Mouse (Mus musculus) cerebellum, adult 2 months (tissue): ENCODE results near the gene Lair1. TPM values are rescaled to one million over a fixed set of nuclear protein-coding genes. Genes with fewer than 3 reads are reported as not detected.
"Not testable (repeated sequence)": the region's sequence is repeated elsewhere in the genome, so short reads cannot be mapped to it uniquely, and the experiment has no call there.

ENCODE experiments used
- DNase-seq, 2 experiments: peaks; one replicate each; pipeline ENCODE4 v3.0.0; 2021
- H3K27ac ChIP-seq: fragments of 200-500 bp; 2 replicates; pipeline ENCODE4 v1.5.1; 2012; ENCODE audit warnings: low read length, control low read depth, inconsistent platforms; ENCODE audit not compliant: insufficient read depth
- H3K27me3 ChIP-seq: fragments of 200-500 bp; 2 replicates; pipeline ENCODE4 v1.6.1; 2012; ENCODE audit warnings: inconsistent platforms, mild to moderate bottlenecking, low read length, moderate library complexity; ENCODE audit not compliant: control insufficient read depth, insufficient read depth
- H3K4me1 ChIP-seq: fragments of 200-500 bp; 2 replicates; pipeline ENCODE4 v1.6.1; 2011; ENCODE audit warnings: low read length; ENCODE audit not compliant: control insufficient read depth, insufficient read depth
- H3K4me3 ChIP-seq: fragments of 200-500 bp; replicated peaks from 2 replicates; pipeline ENCODE3; 2011; ENCODE audit warnings: mild to moderate bottlenecking, low read depth, low read length, control low read depth; ENCODE audit not compliant: insufficient read depth
- CTCF ChIP-seq: fragments of 200-500 bp; IDR thresholded peaks from 2 replicates; pipeline ENCODE4 v1.5.1; 2011; ENCODE audit warnings: low read depth, mild to moderate bottlenecking, control low read depth, low read length, moderate library complexity, borderline replicate concordance; ENCODE audit not compliant: insufficient read depth
- POLR2A ChIP-seq: fragments of 200-500 bp; IDR thresholded peaks from 2 replicates; pipeline ENCODE4 v1.6.1; 2011; ENCODE audit warnings: low read length, control low read depth, borderline replicate concordance; ENCODE audit not compliant: insufficient read depth
- WGBS: fragments of 180-500 bp; shearing (Covaris S2); methylation state at CpG from one replicate; pipeline ENCODE4 v1.1.7; 2018; 5-methylcytosine and 5-hydroxymethylcytosine counted together
- polyA plus RNA-seq: library from polyadenylated mRNA; depleted of rRNA; stranded (reverse); fragments of >200 nt; gene quantifications from 2 replicates; pipeline ENCODE4 v1.2.3, GENCODE M21; 2012

The Lair1 gene
- polyA plus RNA-seq, 1 experiment = 5.0 TPM

DNA sequence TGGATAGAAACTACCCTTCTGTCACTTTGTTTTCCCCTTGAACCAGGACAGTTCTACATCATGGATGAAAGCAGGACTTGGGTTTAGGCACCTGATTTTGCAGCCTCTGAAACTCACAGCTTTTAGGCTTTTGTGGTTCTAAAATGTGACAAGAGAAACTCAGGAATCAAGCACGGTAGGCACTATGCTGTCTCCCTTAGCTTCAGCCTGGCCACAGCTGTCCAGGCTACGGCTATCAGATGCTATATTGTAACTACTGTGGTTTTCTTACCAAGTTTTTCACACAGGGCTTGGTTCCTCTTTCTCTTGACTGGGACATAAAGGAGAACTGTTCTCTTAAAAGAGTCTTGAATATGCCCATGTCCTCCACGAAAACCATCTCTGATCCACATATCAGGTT is 10.1 kb upstream of the Lair1 start:
- no peaks in the 10 kb centered on the region for H3K27me3 ChIP-seq
- no peak overlapping the region for H3K4me3 ChIP-seq
- H3K4me1 ChIP-seq = no peaks in the 10 kb centered on the region
- no peak for TF ChIP-seq CTCF
- TF ChIP-seq POLR2A = no peak
- 77% methylated on average over 3 of the region's 3 CpGs for WGBS
- DNase-seq = no peak
- no peak overlapping the region for H3K27ac ChIP-seq

DNA sequence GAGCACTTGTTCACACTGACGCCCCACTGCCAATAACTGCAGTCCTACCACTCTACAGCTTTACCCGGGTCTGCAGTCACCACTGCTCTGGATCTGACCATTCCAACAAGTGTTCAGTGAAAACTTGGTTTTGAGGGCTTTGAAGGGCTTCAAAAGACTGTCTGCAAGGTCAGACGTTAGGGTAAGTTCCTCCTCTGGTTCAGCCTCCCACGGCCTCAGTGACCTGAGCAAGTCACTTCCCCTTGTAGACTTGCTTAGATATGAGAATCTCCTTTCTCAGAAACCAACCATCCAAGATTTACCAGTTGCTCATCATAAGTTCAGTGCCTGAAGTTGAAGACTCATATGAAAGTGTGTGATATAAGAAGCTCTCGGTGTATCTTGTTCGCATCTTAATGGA is 8.1 kb upstream of the Lair1 start:
- H3K4me3 ChIP-seq = no peak overlapping the region
- TF ChIP-seq CTCF (no peak), POLR2A (no peak)
- H3K27ac ChIP-seq = no peak overlapping the region
- 85% methylated on average over 6 of the region's 6 CpGs for WGBS
- H3K27me3 ChIP-seq = no peaks in the 10 kb centered on the region
- no peaks in the 10 kb centered on the region; the same call in 1 of the 2 replicates for H3K4me1 ChIP-seq
- DNase-seq = no peak

DNA sequence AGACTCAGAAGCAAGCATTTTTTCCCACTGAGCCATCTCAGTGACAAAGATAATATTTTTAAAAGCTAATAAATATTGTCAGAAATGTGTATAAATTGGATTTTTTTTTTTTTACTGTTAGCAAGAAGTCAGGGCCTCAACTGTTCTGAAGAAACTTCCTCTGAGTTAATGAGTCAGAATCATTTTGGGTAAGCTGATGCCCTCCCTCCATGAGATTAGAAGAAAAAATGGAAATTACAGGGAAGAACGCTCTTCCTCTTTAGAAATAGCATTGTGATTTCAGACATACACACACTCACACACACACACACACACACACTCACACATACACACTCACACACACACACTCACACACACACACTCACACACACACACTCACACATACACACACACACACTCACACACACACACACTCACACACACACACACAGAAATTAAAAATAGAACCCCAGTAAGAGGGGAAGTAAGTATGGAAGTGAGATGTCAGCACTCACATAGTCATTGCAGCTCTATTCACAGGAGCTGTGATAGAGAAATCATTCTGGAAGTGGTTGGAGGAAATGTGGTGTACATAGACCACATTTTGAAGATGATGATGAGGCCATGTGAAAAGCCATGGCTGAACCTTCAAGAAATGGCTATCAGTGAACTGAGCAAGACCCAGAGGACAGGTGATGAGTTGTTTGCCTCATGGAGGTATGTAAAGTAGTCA is 866 bp upstream of the Lair1 start:
- WGBS = 83% methylated on average over 1 of the region's 1 CpGs
- DNase-seq = no peak
- Histone ChIP-seq H3K4me3 (no peak overlapping the region), H3K4me1 (no peaks in the 10 kb centered on the region; the same call in 1 of the 2 replicates), H3K27me3 (no peaks in the 10 kb centered on the region), H3K27ac (no peak overlapping the region)
- no peak for TF ChIP-seq CTCF
- no peak for TF ChIP-seq POLR2A

DNA sequence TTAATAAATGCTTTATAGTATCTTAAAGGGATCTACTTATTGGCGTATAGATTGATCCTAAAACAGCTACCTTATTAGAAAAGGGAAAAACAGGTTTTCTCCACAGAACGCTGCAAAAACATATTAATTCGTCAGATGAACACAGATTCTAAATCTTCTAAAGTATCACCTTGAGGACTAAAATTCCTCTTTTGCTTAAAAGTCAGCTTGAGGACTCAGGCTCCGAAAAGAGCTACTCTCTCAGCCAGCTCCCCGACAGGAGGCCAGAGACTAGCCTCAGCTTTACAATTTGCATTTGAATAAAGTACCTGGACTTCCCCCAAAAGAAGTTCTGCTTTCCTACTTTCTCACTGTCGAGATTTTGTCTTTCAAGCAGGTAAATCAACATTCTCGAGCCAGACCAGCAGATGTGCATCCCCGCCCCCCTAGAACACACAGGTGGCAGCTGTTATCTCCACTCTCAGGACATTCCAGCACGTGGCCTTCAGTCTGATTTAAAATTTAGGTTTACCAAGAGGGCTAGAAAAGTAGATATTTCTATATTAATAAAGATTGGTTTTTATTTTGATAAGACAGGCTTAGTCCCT is 2.3 kb downstream of the Lair1 start:
- H3K4me1 ChIP-seq, H3K4me3 ChIP-seq, DNase-seq, H3K27me3 ChIP-seq, H3K27ac ChIP-seq: not testable (repeated sequence)
- 48% methylated on average over 9 of the region's 9 CpGs for WGBS

DNA sequence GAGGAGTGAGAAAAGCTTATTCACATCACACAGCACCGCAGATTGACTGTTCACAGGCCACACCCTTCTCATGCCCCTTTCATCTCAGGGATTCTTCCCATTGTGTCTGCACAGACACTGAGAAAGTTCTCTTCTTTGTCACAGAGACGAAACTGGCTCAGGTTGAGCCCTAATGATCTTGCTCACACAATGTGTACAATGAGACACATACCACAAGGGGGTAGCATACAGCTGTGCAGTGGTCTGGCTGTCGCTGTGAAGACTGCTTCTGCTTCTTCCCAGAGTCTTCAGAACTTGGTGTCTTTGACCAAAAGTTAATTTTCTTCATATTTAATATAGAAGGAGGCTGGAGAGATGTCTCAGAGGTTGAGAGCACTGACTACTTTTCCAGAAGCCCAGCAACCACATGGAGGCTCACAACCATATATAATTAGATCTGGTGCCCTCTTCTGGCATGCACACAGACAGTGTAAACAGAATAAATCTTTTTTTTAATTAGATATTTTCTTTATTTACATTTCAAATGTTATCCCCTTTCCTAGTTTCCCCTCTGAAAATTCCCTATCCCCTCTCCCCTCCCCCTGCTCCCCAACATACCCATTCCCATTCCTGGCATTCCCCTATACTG is 36.1 kb downstream of the Lair1 start:
- 0 out of 2 replicates have a peak, but pooled peaks have one; percentile 9 for TF ChIP-seq CTCF
- no peak for TF ChIP-seq POLR2A
- DNase-seq = no peak
- no peak overlapping the region for H3K4me3 ChIP-seq
- H3K27ac ChIP-seq = no peak overlapping the region
- H3K4me1 ChIP-seq = no peaks in the 10 kb centered on the region
- no peaks in the 10 kb centered on the region for H3K27me3 ChIP-seq
- WGBS = 21% methylated on average over 3 of the region's 3 CpGs

DNA sequence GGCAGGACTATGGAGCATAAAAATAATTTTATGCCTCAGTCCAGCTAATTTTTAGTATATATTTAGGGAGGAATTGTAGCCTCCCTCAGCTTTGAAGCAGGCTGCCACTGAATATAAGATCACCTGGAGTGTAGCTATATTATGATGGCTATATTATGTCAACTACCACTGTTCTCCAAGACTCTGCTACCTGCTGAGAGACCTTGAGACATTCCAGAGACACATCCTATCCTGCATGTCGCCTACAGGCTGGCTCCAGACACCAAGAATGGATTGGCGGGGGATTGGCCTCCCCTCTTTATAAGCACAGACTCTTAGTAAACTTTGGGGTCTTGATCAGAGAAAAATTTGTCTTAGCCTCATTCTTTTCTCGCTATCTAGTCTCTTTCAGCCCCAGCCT is 58.4 kb downstream of the Lair1 start:
- WGBS = 55% methylated on average over 3 of the region's 3 CpGs
- not testable (repeated sequence) for H3K27ac ChIP-seq, H3K27me3 ChIP-seq, H3K4me1 ChIP-seq, DNase-seq, H3K4me3 ChIP-seq

DNA sequence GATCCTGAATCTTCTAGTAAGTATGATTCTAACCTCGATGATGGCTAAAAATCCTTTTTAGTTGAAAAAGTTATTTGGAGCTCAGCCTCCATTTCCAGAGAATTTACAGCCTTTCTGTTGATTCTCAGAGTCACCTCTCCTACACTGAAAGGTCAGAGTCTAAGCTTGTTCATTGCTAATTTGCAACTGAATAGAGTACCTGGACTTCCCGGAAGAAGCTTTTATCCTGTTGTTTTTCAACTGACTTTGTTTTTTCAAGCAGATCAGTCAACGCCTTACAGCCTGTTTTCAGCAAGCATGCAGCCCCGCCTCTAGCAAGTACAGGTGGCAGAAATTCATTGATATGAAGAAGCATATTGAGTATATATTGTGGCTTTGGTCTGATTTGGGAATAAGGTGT is 59.0 kb downstream of the Lair1 start:
- 75% methylated on average over 4 of the region's 4 CpGs for WGBS
- not testable (repeated sequence) for DNase-seq, H3K4me3 ChIP-seq, H3K27ac ChIP-seq, H3K4me1 ChIP-seq, H3K27me3 ChIP-seq

DNA sequence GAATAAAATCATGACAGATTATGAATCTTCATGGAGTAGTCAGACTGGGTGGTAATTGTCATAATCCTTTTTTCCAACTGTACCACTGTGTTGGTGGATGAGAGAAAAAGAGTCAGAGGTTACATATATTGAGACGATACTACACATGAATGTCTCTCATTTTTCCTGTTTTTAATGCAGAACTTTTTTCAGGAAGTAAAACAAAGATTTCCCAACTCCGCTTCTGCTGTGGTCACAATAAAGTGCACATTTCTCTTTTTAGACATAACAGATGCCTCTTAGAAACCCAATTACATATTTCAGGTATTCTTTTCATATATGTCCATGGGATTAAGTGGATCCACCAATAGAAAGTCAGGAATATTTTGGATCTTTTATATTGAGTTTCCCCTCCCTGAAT is 101.0 kb downstream of the Lair1 start:
- no peak for DNase-seq
- Histone ChIP-seq H3K27me3 (no peaks in the 10 kb centered on the region), H3K4me1 (no peaks in the 10 kb centered on the region), H3K4me3 (no peak overlapping the region), H3K27ac (no peak overlapping the region)
- TF ChIP-seq CTCF (no peak), POLR2A (no peak)
- WGBS = 87% methylated on average over 2 of the region's 2 CpGs
